In the genomic region with DNA sequence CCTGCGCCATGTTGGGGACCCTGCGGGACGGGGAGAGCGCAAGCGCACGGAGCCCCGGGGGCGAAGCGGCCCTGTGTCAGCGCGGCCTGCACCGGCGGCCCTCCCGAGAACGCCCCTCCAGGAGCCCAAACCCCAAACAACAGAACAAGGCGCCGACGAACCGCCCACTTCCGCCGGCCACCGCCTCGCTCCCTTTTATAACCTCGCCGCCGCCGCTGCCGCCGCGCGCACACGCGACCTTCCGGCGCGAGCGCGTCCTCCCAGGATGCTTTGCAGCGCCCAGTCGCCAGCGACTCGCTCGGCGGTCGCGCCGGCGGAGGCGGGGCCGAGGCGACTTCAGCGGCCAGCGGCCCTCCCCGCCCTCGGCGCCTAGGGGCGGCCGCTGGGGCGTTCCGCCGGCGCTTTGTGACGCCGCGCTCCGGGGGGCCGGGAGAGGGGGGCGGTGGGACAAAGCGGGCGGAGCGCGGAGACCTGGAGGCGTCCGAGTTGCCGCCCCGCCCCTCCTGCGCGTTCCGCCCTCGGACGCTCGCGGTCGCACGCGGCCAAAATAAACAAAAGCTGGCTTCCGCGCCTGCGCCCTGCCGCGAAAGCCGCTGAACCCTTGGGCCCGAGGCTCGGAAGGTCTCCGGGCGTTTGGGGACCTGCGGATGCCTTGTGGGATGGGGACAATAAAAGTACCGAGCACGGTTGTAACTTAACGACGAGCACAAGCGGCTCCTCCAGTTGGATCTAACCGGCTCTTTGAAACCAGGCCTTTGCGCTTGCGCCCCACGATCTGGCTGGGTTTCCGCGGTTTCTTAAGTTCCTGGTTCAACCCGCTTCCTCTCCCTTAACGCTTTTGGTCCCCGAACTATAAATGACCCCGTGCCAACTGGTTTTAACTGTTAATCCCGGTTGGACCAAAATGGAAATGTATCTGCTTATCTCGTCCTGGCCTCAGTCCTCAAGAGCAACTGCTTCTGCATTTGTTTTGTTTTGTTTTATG, we compare ENCODE assay signal across 8 mouse cellular contexts. TPM values are rescaled to one million over a fixed set of nuclear protein-coding genes. Genes with fewer than 3 reads are reported as not detected.
A peak's percentile ranks its signal among the peaks of the same experiment; 100 is the strongest.
DNase-seq lines count a peak whose midpoint lies in the region; ATAC-seq and TF ChIP-seq lines count a peak whose summit lies in the region.

A gene (minus strand): TSS at position 172 of the 985 bp plus-strand sequence.

- TF ChIP-seq CTCF in gastrocnemius, adult 2 months (IDR thresholded peaks at IDR 0.05) = no peak
- TF ChIP-seq CTCF in hindbrain, postnatal 0 days (IDR thresholded peaks at IDR 0.05; ENCODE audit: low read depth) = no peak
- no peak for TF ChIP-seq CTCF in left cerebral cortex, adult 2 months (IDR thresholded peaks at IDR 0.05)

- H3K4me3 ChIP-seq in gastrocnemius, adult 2 months = peak within 1 kb of the TSS; percentile 91
- H3K4me3 ChIP-seq in hindbrain, postnatal 0 days (ENCODE audit: low read length) = peak within 1 kb of the TSS; percentile 93
- peak within 1 kb of the TSS; percentile 87 for H3K4me3 ChIP-seq in left cerebral cortex, adult 2 months

- 0 out of 2 replicates have a peak, but pooled peaks cover 3% of the 10 kb centered on the region for H3K4me1 ChIP-seq in hindbrain, postnatal 0 days (ENCODE audit: insufficient read depth, low read length)

- intact Hi-C loops in gastrocnemius, adult 2 months (cut with DNase I) = loop anchor here (5.0 kb wide), 1 partner anchor 37 kb away; a partner anchor contains a TSS
- intact Hi-C loops in left cerebral cortex, adult 2 months (cut with DNase I) = loop anchor here (1.0 to 5.0 kb wide), 2 partner anchors 39 to 182 kb away; a partner anchor contains a TSS

- peaks cover 14% of the 10 kb centered on the region for H3K36me3 ChIP-seq in hindbrain, postnatal 0 days (ENCODE audit: insufficient read depth, low read length)

- WGBS in hindbrain, postnatal 0 days = under 1% methylated on average over 99 of the region's 114 CpGs

- peak; percentile 98 for DNase-seq in ZHBTc4 (ENCODE audit: low read depth, low spot score)
- peak; percentile 97 for DNase-seq in gastrocnemius, adult 2 months
- DNase-seq in hindbrain, postnatal 0 days (ENCODE audit: low spot score) = peak; percentile 98
- DNase-seq in left cerebral cortex, adult 2 months (ENCODE audit: extremely low spot score in 1 of 2, low spot score in 2 of 2) = peak; percentile 95
- peak; percentile 88 to 90 for DNase-seq in right cerebral cortex, adult 2 months (ENCODE audit: low spot score in 2 of 2)
- peak; percentile 95 for DNase-seq in urinary bladder, postnatal 14 days (ENCODE audit: low spot score)

- H3K9me3 ChIP-seq in hindbrain, postnatal 0 days (ENCODE audit: low read length) = no peaks in the 10 kb centered on the region

- no peaks in the 10 kb centered on the region for H3K27me3 ChIP-seq in hindbrain, postnatal 0 days (ENCODE audit: insufficient read depth, low read length)

- ATAC-seq in common myeloid progenitor, adult 5-6 weeks (replicated peaks; ENCODE audit: low read depth, poor library complexity, severe bottlenecking) = peak; percentile 73
- ATAC-seq in hindbrain, postnatal 0 days = peak; percentile 96
- ATAC-seq in megakaryocyte, adult 5-6 weeks (ENCODE audit: poor library complexity, severe bottlenecking) = peak; percentile 80

- H3K9ac ChIP-seq in hindbrain, postnatal 0 days (replicated peaks; ENCODE audit: low read length) = peak within 1 kb of the TSS; percentile 89

- H3K4me2 ChIP-seq in hindbrain, postnatal 0 days (ENCODE audit: low read depth, low read length) = peak within 1 kb of the TSS; percentile 78

- peak within 1 kb of the TSS; percentile 99 for H3K27ac ChIP-seq in gastrocnemius, adult 2 months
- peak within 1 kb of the TSS; percentile 93 for H3K27ac ChIP-seq in hindbrain, postnatal 0 days
- peak within 1 kb of the TSS; percentile 97 for H3K27ac ChIP-seq in left cerebral cortex, adult 2 months

RNA-seq across cellular contexts. Expression of the gene that starts here (rescaled TPM):
- 33.7 and 36.0 TPM in 2 replicates for total RNA-seq in common myeloid progenitor, adult 5-6 weeks (2017)
- total RNA-seq in gastrocnemius, adult 2 months (2021) = 1 to 10 TPM; 5.0 to 5.2 TPM
- total RNA-seq in hindbrain, postnatal 0 days (2014; rRNA removed) = 22.4 and 33.6 TPM in 2 replicates
- 23.0 and 26.6 TPM in 2 replicates for polyA plus RNA-seq in hindbrain, postnatal 0 days (2015; fragmentation: Nextera tagmentation; extraction: Ambion mirVana)
- 10 to 100 TPM; 19.5 to 21.2 TPM for total RNA-seq in left cerebral cortex, adult 2 months (2021)
- total RNA-seq in megakaryocyte, adult 5-6 weeks (2015) = 9.8 and 11.2 TPM in 2 replicates
- total RNA-seq in megakaryocyte, adult 5-6 weeks (2017) = 19.1 and 23.4 TPM in 2 replicates

Comparison
In these comparisons a context has a peak if more than half of its experiments do, and no peak if none do; other contexts are left out.
1. Peak in every context shown above with its lines: DNase-seq, ATAC-seq, H3K4me3 ChIP-seq and H3K27ac ChIP-seq.